Mouse (Mus musculus) myocyte (in vitro differentiated cells): ENCODE results near the gene Sept11. TPM values are rescaled to one million over a fixed set of nuclear protein-coding genes. Genes with fewer than 3 reads are reported as not detected.

Experiments used
- H3K27me3 ChIP-seq: one replicate; pipeline ENCODE4 v1.6.1; 2011; ENCODE audit not compliant: control insufficient read depth, insufficient read depth, insufficient read length
- H3K36me3 ChIP-seq: one replicate; pipeline ENCODE4 v1.6.1; 2011; ENCODE audit not compliant: control insufficient read depth, insufficient read depth
- H3K4me2 ChIP-seq: one replicate; pipeline ENCODE4 v1.6.1; 2011; ENCODE audit warnings: low read depth, control low read depth
- H3K4me3 ChIP-seq: one replicate; pipeline ENCODE4 v1.5.1; 2011; ENCODE audit warnings: mild to moderate bottlenecking, control low read depth, moderate library complexity
- H3K79me2 ChIP-seq: one replicate; pipeline ENCODE4 v1.6.1; 2011; ENCODE audit not compliant: control insufficient read depth, insufficient read depth
- H3ac ChIP-seq: one replicate; pipeline ENCODE4 v1.6.1; 2011; ENCODE audit not compliant: control insufficient read depth, insufficient read length
- CEBPB ChIP-seq: IDR thresholded peaks from 2 replicates; pipeline ENCODE4 v1.6.1; 2011; ENCODE audit warnings: mild to moderate bottlenecking, moderate library complexity; ENCODE audit not compliant: poor library complexity, insufficient read depth, severe bottlenecking
- E2F4 ChIP-seq: IDR thresholded peaks from one replicate; pipeline ENCODE4 v1.6.1; 2011; ENCODE audit warnings: mild to moderate bottlenecking, control low read depth, moderate library complexity; ENCODE audit not compliant: insufficient read depth
- MAX ChIP-seq: IDR thresholded peaks from one replicate; pipeline ENCODE4 v1.6.1; 2011; ENCODE audit warnings: low read depth, mild to moderate bottlenecking, control low read depth
- MYOD1 ChIP-seq, 3 experiments: IDR thresholded peaks; one replicate each; pipeline ENCODE4 v1.6.1; 2011; ENCODE audit warnings: control low read depth in 2 of 3, low read depth in 2 of 3, mild to moderate bottlenecking in 2 of 3, moderate library complexity in 1 of 3; ENCODE audit not compliant: insufficient read length in 2 of 3, control insufficient read depth in 1 of 3
- MYOG ChIP-seq, 3 experiments: IDR thresholded peaks; one replicate each; pipeline ENCODE4 v1.6.1; 2011; ENCODE audit warnings: control low read depth in 2 of 3, low read depth in 2 of 3, mild to moderate bottlenecking in 2 of 3; ENCODE audit not compliant: insufficient read length in 2 of 3, control insufficient read depth in 1 of 3, insufficient read depth in 1 of 3
- POLR2A ChIP-seq: IDR thresholded peaks from one replicate; pipeline ENCODE4 v1.6.1; 2011; ENCODE audit warnings: low read depth, mild to moderate bottlenecking, control low read depth, moderate library complexity; ENCODE audit not compliant: insufficient read length
- POLR2AphosphoS2 ChIP-seq: IDR thresholded peaks from one replicate; pipeline ENCODE4 v1.6.1; 2011; ENCODE audit warnings: low read depth, control low read depth; ENCODE audit not compliant: insufficient read length
- REST ChIP-seq: IDR thresholded peaks from one replicate; pipeline ENCODE4 v1.6.1; 2011; ENCODE audit warnings: mild to moderate bottlenecking, control low read depth, moderate library complexity; ENCODE audit not compliant: insufficient read depth, insufficient read length
- SRF ChIP-seq: IDR thresholded peaks from one replicate; pipeline ENCODE4 v1.6.1; 2011; ENCODE audit warnings: low read depth; ENCODE audit not compliant: control insufficient read depth, insufficient read length
- TCF12 ChIP-seq: IDR thresholded peaks from one replicate; pipeline ENCODE4 v1.6.1; 2011; ENCODE audit warnings: mild to moderate bottlenecking, control low read depth; ENCODE audit not compliant: poor library complexity, insufficient read depth, severe bottlenecking
- TCF3 ChIP-seq: IDR thresholded peaks from one replicate; pipeline ENCODE4 v1.6.1; 2011; ENCODE audit warnings: low read depth, control low read depth; ENCODE audit not compliant: insufficient read length
- USF1 ChIP-seq: IDR thresholded peaks from one replicate; pipeline ENCODE4 v1.6.1; 2011; ENCODE audit warnings: low read depth, mild to moderate bottlenecking, control low read depth, moderate library complexity
- polyA plus RNA-seq: library from polyadenylated mRNA; unstranded; fragments of >200 nt; fragmentation: generic; extraction: Trizol; gene quantifications from one replicate; pipeline ENCODE4 v1.2.1, GENCODE M21; 2012; ENCODE audit warnings: missing spikeins

Gene Sept11
- polyA plus RNA-seq, 1 experiment, result 114 TPM

GRCm38 (mm10) chr5:93109555-93109954 lies 16.3 kb downstream of the Sept11 start:
- TF ChIP-seq SRF (no peak), USF1 (no peak), TCF12 (no peak), E2F4 (no peak), POLR2AphosphoS2 (no peak), TCF3 (no peak), CEBPB (no peak), MAX (no peak), MYOD1 (IDR thresholded peaks at IDR 0.05; ENCODE audit: control insufficient read depth in 1 of 3, insufficient read length in 2 of 3, low read depth in 2 of 3) (no peak), POLR2A (no peak), REST (no peak), MYOG (IDR thresholded peaks at IDR 0.05; ENCODE audit: control insufficient read depth in 1 of 3, insufficient read depth in 1 of 3, insufficient read length in 2 of 3, low read depth in 2 of 3) (no peak)
- H3K4me3 ChIP-seq, result no peak overlapping the region
- peaks cover 10% of the 10 kb centered on the region for H3K36me3 ChIP-seq
- no peaks in the 10 kb centered on the region for H3K27me3 ChIP-seq
- no peak overlapping the region for H3K4me2 ChIP-seq
- peaks cover 89% of the 10 kb centered on the region for H3K79me2 ChIP-seq
- H3ac ChIP-seq, result no peak overlapping the region

- TF ChIP-seq CEBPB (peak; percentile 32; the same call in 1 of the 2 replicates), TCF12 (no peak)
- peaks cover 98% of the 10 kb centered on the region for H3K79me2 ChIP-seq
- no peaks in the 10 kb centered on the region for H3K27me3 ChIP-seq
- no peak overlapping the region for H3K4me2 ChIP-seq
- no peak overlapping the region for H3K4me3 ChIP-seq
- H3ac ChIP-seq, result no peak overlapping the region
- H3K36me3 ChIP-seq, result peaks cover 10% of the 10 kb centered on the region
These were observed 19.1 kb downstream of the Sept11 start for GRCm38 (mm10) chr5:93112290-93112689.

- TF ChIP-seq REST, result no peak
- no peak for TF ChIP-seq SRF
- TF ChIP-seq MAX, result no peak
- no peak for TF ChIP-seq POLR2A
- TF ChIP-seq TCF3, result no peak
- no peak for TF ChIP-seq MYOD1 (IDR thresholded peaks at IDR 0.05; ENCODE audit: control insufficient read depth in 1 of 3, insufficient read length in 2 of 3, low read depth in 2 of 3)
- no peak for TF ChIP-seq E2F4
- no peak for TF ChIP-seq TCF12
- TF ChIP-seq MYOG (IDR thresholded peaks at IDR 0.05; ENCODE audit: control insufficient read depth in 1 of 3, insufficient read depth in 1 of 3, insufficient read length in 2 of 3, low read depth in 2 of 3), result no peak
- TF ChIP-seq USF1, result no peak
- TF ChIP-seq CEBPB, result no peak
- no peak for TF ChIP-seq POLR2AphosphoS2
- Histone ChIP-seq H3K79me2 (peaks cover 100% of the 10 kb centered on the region), H3K4me3 (no peak overlapping the region), H3K27me3 (no peaks in the 10 kb centered on the region), H3K4me2 (peak overlapping the region; percentile 15), H3ac (no peak overlapping the region), H3K36me3 (peaks cover 10% of the 10 kb centered on the region)
These were observed 20.3 kb downstream of the Sept11 start for GRCm38 (mm10) chr5:93113517-93113916.

- peaks cover 10% of the 10 kb centered on the region for H3K36me3 ChIP-seq
- H3K79me2 ChIP-seq, result peaks cover 100% of the 10 kb centered on the region
- no peaks in the 10 kb centered on the region for H3K27me3 ChIP-seq
- no peak overlapping the region for H3K4me3 ChIP-seq
- no peak overlapping the region for H3ac ChIP-seq
- TF ChIP-seq MYOG (IDR thresholded peaks at IDR 0.05; ENCODE audit: control insufficient read depth in 1 of 3, insufficient read depth in 1 of 3, insufficient read length in 2 of 3, low read depth in 2 of 3), result peak in 1 of 3 experiments; percentile 36
- TF ChIP-seq POLR2A, result no peak
- peak; percentile 24 for TF ChIP-seq USF1
- no peak for TF ChIP-seq REST
- peak in 1 of 3 experiments; percentile 16 for TF ChIP-seq MYOD1 (IDR thresholded peaks at IDR 0.05; ENCODE audit: control insufficient read depth in 1 of 3, insufficient read length in 2 of 3, low read depth in 2 of 3)
- peak; percentile 1 for TF ChIP-seq TCF12
- H3K4me2 ChIP-seq, result peak overlapping the region; percentile 48
These were observed 21.3 kb downstream of the Sept11 start for GRCm38 (mm10) chr5:93114515-93114914.

GRCm38 (mm10) chr5:93115059-93115458 lies 21.8 kb downstream of the Sept11 start:
- Histone ChIP-seq H3K79me2 (peaks cover 100% of the 10 kb centered on the region), H3K36me3 (peaks cover 6% of the 10 kb centered on the region), H3K4me2 (peak overlapping the region; percentile 48), H3K27me3 (no peaks in the 10 kb centered on the region), H3K4me3 (no peak overlapping the region), H3ac (no peak overlapping the region)
- TF ChIP-seq MYOD1 (IDR thresholded peaks at IDR 0.05; ENCODE audit: control insufficient read depth in 1 of 3, insufficient read length in 2 of 3, low read depth in 2 of 3) (peak in 2 of 3 experiments; percentile 57 to 59), SRF (no peak), MYOG (IDR thresholded peaks at IDR 0.05; ENCODE audit: control insufficient read depth in 1 of 3, insufficient read depth in 1 of 3, insufficient read length in 2 of 3, low read depth in 2 of 3) (peak in 1 of 3 experiments; percentile 8), POLR2AphosphoS2 (no peak), POLR2A (no peak), MAX (no peak), USF1 (no peak)
